Mouse (Mus musculus) bone marrow, adult 2 months (tissue): Measurements from ENCODE around the gene Adgrl3.

ENCODE experiments used
- CTCF ChIP-seq: fragments of 200-500 bp; IDR thresholded peaks from 2 replicates; pipeline ENCODE4 v1.5.1; 2011; ENCODE audit warnings: low read length, control low read depth; ENCODE audit not compliant: control insufficient read depth, insufficient read depth
- POLR2A ChIP-seq: fragments of 200-500 bp; IDR thresholded peaks from 2 replicates; pipeline ENCODE4 v1.6.1; 2011; ENCODE audit warnings: low read depth, mild to moderate bottlenecking, control low read depth, low read length, borderline replicate concordance; ENCODE audit not compliant: control insufficient read depth

- TF ChIP-seq CTCF (no peak), POLR2A (no peak)
These were observed 585.7 kb downstream of the Adgrl3 start for GRCm38 (mm10) chr5:81605646-81606045.
